Mouse (Mus musculus) embryonic facial prominence, embryonic 15.5 days (tissue): Measurements from ENCODE around the gene 1700003F12Rik. TPM values are rescaled to one million over a fixed set of nuclear protein-coding genes. Genes with fewer than 3 reads are reported as not detected.

Experiments used
- polyA plus RNA-seq: library from polyadenylated mRNA; unstranded; fragments of >200 nt; fragmentation: Nextera tagmentation; extraction: Ambion mirVana; gene quantifications from 2 replicates; pipeline ENCODE4 v1.2.1, GENCODE M21; 2015

The 1700003F12Rik gene
- polyA plus RNA-seq, 1 experiment from 2014 or later: 0.83 TPM

Other genes starting within 250 kb of the 1700003F12Rik start
- gene Bpifb9b, start 239.9 kb upstream of the 1700003F12Rik start, polyA plus RNA-seq: 1.2 TPM in 2 replicates
- gene Cdk5rap1, start 174.1 kb upstream of the 1700003F12Rik start, polyA plus RNA-seq: 20.1 and 21.1 TPM in 2 replicates
- gene Snta1, start 139.0 kb upstream of the 1700003F12Rik start, polyA plus RNA-seq: 12.1 and 12.8 TPM in 2 replicates
- 40.9 and 43.6 TPM in 2 replicates for gene Cbfa2t2, start 110.6 kb upstream of the 1700003F12Rik start, polyA plus RNA-seq
- gene Actl10, start 4.7 kb downstream of the 1700003F12Rik start, polyA plus RNA-seq: 0.17 and 0.25 TPM in 2 replicates
- gene Necab3, start 11.8 kb downstream of the 1700003F12Rik start, polyA plus RNA-seq: 3.4 and 4.3 TPM in 2 replicates
- 24.6 and 25.5 TPM in 2 replicates for gene E2f1, start 22.8 kb downstream of the 1700003F12Rik start, polyA plus RNA-seq
- gene Pxmp4, start 56.6 kb downstream of the 1700003F12Rik start, polyA plus RNA-seq: 30.5 and 33.1 TPM in 2 replicates
- 1.6 and 2.0 TPM in 2 replicates for gene Zfp341, start 66.2 kb downstream of the 1700003F12Rik start, polyA plus RNA-seq
- 0.49 TPM in 1 of 2 replicates, not detected in the other for gene 4930519P11Rik, start 66.4 kb downstream of the 1700003F12Rik start, polyA plus RNA-seq
- gene Chmp4b, start 104.6 kb downstream of the 1700003F12Rik start, polyA plus RNA-seq: 38.1 and 47.7 TPM in 2 replicates
- gene Gm14214, start 222.9 kb downstream of the 1700003F12Rik start, polyA plus RNA-seq: not detected in 2 replicates
- gene Raly, start 244.0 kb downstream of the 1700003F12Rik start, polyA plus RNA-seq: 49.4 TPM in 2 replicates
- gene a, start 244.3 kb downstream of the 1700003F12Rik start, polyA plus RNA-seq: 18.8 and 20.1 TPM in 2 replicates